Mouse (Mus musculus): Measurements from ENCODE around the gene Zfp637. TPM values are rescaled to one million over a fixed set of nuclear protein-coding genes. Genes with fewer than 3 reads are reported as not detected.

Zfp637 gene
- total RNA-seq, 2 experiments from 2014 or later: 21.2 to 24.8 TPM

Other genes starting within 250 kb of the Zfp637 start
- 5.5 and 9.7 TPM in 2 replicates for gene Zfp239, start 20.9 kb downstream of the Zfp637 start, total RNA-seq (2014; fragmentation: Nextera tagmentation)
- gene Zfp239, start 20.9 kb downstream of the Zfp637 start, total RNA-seq (2017): 5.6 and 11.0 TPM in 2 replicates
- gene Hnrnpf, start 59.1 kb downstream of the Zfp637 start, total RNA-seq (2014; fragmentation: Nextera tagmentation): 691 and 695 TPM in 2 replicates
- gene Hnrnpf, start 59.1 kb downstream of the Zfp637 start, total RNA-seq (2017): 1,315 and 1,367 TPM in 2 replicates
- gene Fxyd4, start 96.5 kb downstream of the Zfp637 start, total RNA-seq (2014; fragmentation: Nextera tagmentation): not detected in 2 replicates
- not detected in 2 replicates for gene Fxyd4, start 96.5 kb downstream of the Zfp637 start, total RNA-seq (2017)
- not detected in 2 replicates for gene Rasgef1a, start 170.3 kb downstream of the Zfp637 start, total RNA-seq (2014; fragmentation: Nextera tagmentation)
- gene Rasgef1a, start 170.3 kb downstream of the Zfp637 start, total RNA-seq (2017): not detected in 2 replicates